Mouse (Mus musculus) embryo, embryonic 10.5 days (tissue): ENCODE measurements around the gene Svip.
A peak's percentile ranks its signal among the peaks of the same experiment; 100 is the strongest.

Experiments
- DNase-seq: peaks from one replicate; pipeline ENCODE4 v3.0.0-alpha.2; 2015; ENCODE audit warnings: low spot score

Gene Svip

GRCm38 (mm10) chr7:51960698-51961374, 45.0 kb downstream of the Svip start:
- DNase-seq: peak; percentile 65

GRCm38 (mm10) chr7:51957766-51958165, 48.1 kb downstream of the Svip start:
- no peak for DNase-seq

- DNase-seq: no peak
These were observed 50.3 kb downstream of the Svip start for GRCm38 (mm10) chr7:51955424-51956041.
